Mouse (Mus musculus) CD4-positive helper T cell, adult 2 months (primary cell): ENCODE measurements at regions not wholly inside any gene's neighbourhood (a gene's known extent, or its start where the extent isn't known, plus 50 kb on each side); places are given as distances from the start of the nearest gene placed in this dataset.
"Not testable (repeated sequence)": the region's sequence is repeated elsewhere in the genome, so short reads cannot be mapped to it uniquely, and the experiment has no call there.

ENCODE experiments used
- DNase-seq: peaks from one replicate; pipeline ENCODE4 v3.0.0-alpha.2; 2012; ENCODE audit warnings: low read depth, missing footprints, low spot score

GRCm38 (mm10) chr4:143055371-143055770, 157.4 kb downstream of the Prdm2 start:
- DNase-seq: no peak

GRCm38 (mm10) chr4:143053029-143053428, 159.8 kb downstream of the Prdm2 start:
- DNase-seq: no peak

- DNase-seq: no peak
Measured at GRCm38 (mm10) chr4:143051205-143051604, 161.6 kb downstream of the Prdm2 start.

GRCm38 (mm10) chr4:143045245-143045644, 167.6 kb downstream of the Prdm2 start:
- no peak for DNase-seq

- no peak for DNase-seq
Measured at GRCm38 (mm10) chr4:143042806-143043205, 170.0 kb downstream of the Prdm2 start.

GRCm38 (mm10) chr4:143038626-143039025, 174.2 kb downstream of the Prdm2 start:
- no peak for DNase-seq

GRCm38 (mm10) chr4:143036704-143037103, 176.1 kb downstream of the Prdm2 start:
- no peak for DNase-seq

- not testable (repeated sequence) for DNase-seq
Measured at GRCm38 (mm10) chr4:143035089-143035488, 177.7 kb downstream of the Prdm2 start.

- not testable (repeated sequence) for DNase-seq
Measured at GRCm38 (mm10) chr4:143034324-143034723, 178.5 kb downstream of the Prdm2 start.

GRCm38 (mm10) chr4:143029813-143030212, 183.0 kb downstream of the Prdm2 start:
- DNase-seq: not testable (repeated sequence)

GRCm38 (mm10) chr4:143027292-143027691, 185.5 kb downstream of the Prdm2 start:
- peak; percentile 13 for DNase-seq

- DNase-seq: no peak
Measured at GRCm38 (mm10) chr4:143021242-143021881, 191.4 kb downstream of the Prdm2 start.

- no peak for DNase-seq
Measured at GRCm38 (mm10) chr4:143020658-143021057, 192.1 kb downstream of the Prdm2 start.

GRCm38 (mm10) chr4:143012900-143013299, 199.9 kb downstream of the Prdm2 start:
- no peak for DNase-seq

GRCm38 (mm10) chr4:143001961-143002360, 210.8 kb downstream of the Prdm2 start:
- no peak for DNase-seq

GRCm38 (mm10) chr4:143001486-143001885, 211.3 kb downstream of the Prdm2 start:
- no peak for DNase-seq

- no peak for DNase-seq
Measured at GRCm38 (mm10) chr4:142996406-142996805, 216.4 kb downstream of the Prdm2 start.

GRCm38 (mm10) chr4:142991401-142991800, 221.4 kb downstream of the Prdm2 start:
- no peak for DNase-seq

GRCm38 (mm10) chr4:142989175-142989574, 223.6 kb downstream of the Prdm2 start:
- no peak for DNase-seq

- DNase-seq: no peak
Measured at GRCm38 (mm10) chr4:142983295-142983624, 229.5 kb downstream of the Prdm2 start.

GRCm38 (mm10) chr4:142982585-142983294, 230.1 kb downstream of the Prdm2 start:
- DNase-seq: no peak

- DNase-seq: no peak
Measured at GRCm38 (mm10) chr4:142975620-142976019, 237.2 kb downstream of the Prdm2 start.

- no peak for DNase-seq
Measured at GRCm38 (mm10) chr4:142970040-142970439, 242.8 kb downstream of the Prdm2 start.
